In genomic region chr5:125179007-125179734, GRCm38 (mm10) we compare ENCODE assay signal across 8 mouse cellular contexts. TPM values are rescaled to one million over a fixed set of nuclear protein-coding genes. Genes with fewer than 3 reads are reported as not detected.
DNase-seq lines count a peak whose midpoint lies in the region; ATAC-seq lines count a peak whose summit lies in the region.

Ncor2 (minus strand) TSS chr5:125179219.

- DNase-seq in NIH3T3 (ENCODE audit: low read depth) = peak; percentile 92
- peak; percentile 78 for DNase-seq in cerebellum, adult 9-10 months
- DNase-seq in frontal cortex, postnatal 10 days (ENCODE audit: low spot score in 2 of 2) = peak; percentile 78 to 83
- peak; percentile 93 for DNase-seq in hindbrain, embryonic 11.5 days (ENCODE audit: low spot score)
- DNase-seq in layer of hippocampus, postnatal 25 days (ENCODE audit: extremely low spot score in 1 of 2, low spot score in 1 of 2) = peak; percentile 70 to 73
- peak; percentile 81 for DNase-seq in lung, postnatal 14 days
- peak; percentile 92 for DNase-seq in retina, embryonic 14.5 days (ENCODE audit: low spot score)
- DNase-seq in thymus, postnatal 4 days = peak; percentile 93

- under 1% methylated on average over 54 of the region's 87 CpGs for WGBS in hindbrain, embryonic 11.5 days

- H3K9ac ChIP-seq in hindbrain, embryonic 11.5 days (ENCODE audit: low read depth, low read length) = peak within 1 kb of the TSS; percentile 89

- no peaks in the 10 kb centered on the region for H3K27me3 ChIP-seq in hindbrain, embryonic 11.5 days (ENCODE audit: control insufficient read depth, insufficient read depth, low read length)

- H3K36me3 ChIP-seq in hindbrain, embryonic 11.5 days (ENCODE audit: control insufficient read depth, insufficient read depth, low read length) = no peaks in the 10 kb centered on the region

- ATAC-seq in hindbrain, embryonic 11.5 days (ENCODE audit: low FRiP score) = peak; percentile 66

- peak within 1 kb of the TSS; percentile 53 for H3K27ac ChIP-seq in hindbrain, embryonic 11.5 days (ENCODE audit: low read depth, low read length)

- peaks cover 13% of the 10 kb centered on the region for H3K4me1 ChIP-seq in hindbrain, embryonic 11.5 days (replicated peaks; ENCODE audit: control insufficient read depth, insufficient read depth, low read length)

- peak within 1 kb of the TSS; percentile 82 for H3K4me3 ChIP-seq in hindbrain, embryonic 11.5 days (ENCODE audit: low read depth, low read length)

- H3K4me2 ChIP-seq in hindbrain, embryonic 11.5 days (replicated peaks; ENCODE audit: low read depth, low read length) = peak within 1 kb of the TSS; percentile 78

- H3K9me3 ChIP-seq in hindbrain, embryonic 11.5 days (ENCODE audit: control insufficient read depth, low read length) = no peaks in the 10 kb centered on the region

RNA-seq across cellular contexts. Expression of gene Ncor2, which starts in this region (rescaled TPM):
- 14.5 and 21.2 TPM in 2 replicates for polyA plus RNA-seq in hindbrain, embryonic 11.5 days (2014; fragmentation: Nextera tagmentation; extraction: Ambion mirVana)
- total RNA-seq in layer of hippocampus, postnatal 25 days (2021) = 100 to 1,000 TPM; 229 to 297 TPM

Comparison
In these comparisons a context has a peak if more than half of its experiments do, and no peak if none do; other contexts are left out.
1. Peak in every context shown above with its lines: DNase-seq, ATAC-seq, H3K4me3 ChIP-seq and H3K27ac ChIP-seq.